Mouse (Mus musculus) hindbrain, embryonic 15.5 days (tissue): ENCODE data around the gene Scrn1. TPM values are rescaled to one million over a fixed set of nuclear protein-coding genes. Genes with fewer than 3 reads are reported as not detected.
A peak's percentile ranks its signal among the peaks of the same experiment; 100 is the strongest.

Experiments used
- ATAC-seq: fragments of 200-750 bp; cut with Nextera tagmentation; 2 replicates; pipeline ENCODE4 v1.8.0; 2017; ENCODE audit warnings: low read depth, moderate number of reproducible peaks, moderate TSS enrichment; ENCODE audit not compliant: low FRiP score
- H3K27ac ChIP-seq: fragments of 300-500 bp; sonication (generic); replicated peaks from 2 replicates; pipeline ENCODE4 v1.5.1; 2015; ENCODE audit warnings: mild to moderate bottlenecking, inconsistent platforms
- H3K27me3 ChIP-seq: fragments of 300-500 bp; sonication (generic); 2 replicates; pipeline ENCODE4 v1.6.1; 2015; ENCODE audit warnings: control low read depth, inconsistent platforms
- H3K36me3 ChIP-seq: fragments of 300-500 bp; sonication (generic); 2 replicates; pipeline ENCODE4 v1.6.1; 2015; ENCODE audit warnings: control low read depth, inconsistent platforms
- H3K4me1 ChIP-seq: fragments of 300-500 bp; sonication (generic); replicated peaks from 2 replicates; pipeline ENCODE4 v1.6.1; 2015; ENCODE audit warnings: control low read depth, inconsistent platforms
- H3K4me2 ChIP-seq: fragments of 300-500 bp; sonication (generic); 2 replicates; pipeline ENCODE4 v1.6.1; 2015; ENCODE audit warnings: moderate library complexity, mild to moderate bottlenecking, inconsistent platforms
- H3K4me3 ChIP-seq: fragments of 300-500 bp; sonication (generic); 2 replicates; pipeline ENCODE4 v1.5.1; 2015; ENCODE audit warnings: mild to moderate bottlenecking, inconsistent platforms
- H3K9ac ChIP-seq: fragments of 300-500 bp; sonication (generic); 2 replicates; pipeline ENCODE4 v1.6.1; 2015; ENCODE audit warnings: inconsistent platforms
- H3K9me3 ChIP-seq: fragments of 300-500 bp; sonication (generic); 2 replicates; pipeline ENCODE4 v1.6.1; 2016; ENCODE audit warnings: control low read depth, inconsistent platforms
- WGBS: fragments of 180-500 bp; shearing (Covaris S2); methylation state at CpG from one replicate; pipeline ENCODE4 v1.1.7; 2015; 5-methylcytosine and 5-hydroxymethylcytosine counted together
- polyA plus RNA-seq: library from polyadenylated mRNA; unstranded; fragments of >200 nt; fragmentation: Nextera tagmentation; extraction: Ambion mirVana; gene quantifications from 2 replicates; pipeline ENCODE4 v1.2.1, GENCODE M21; 2015

Gene Scrn1
- 100 and 106 TPM in 2 replicates for polyA plus RNA-seq

DNA sequence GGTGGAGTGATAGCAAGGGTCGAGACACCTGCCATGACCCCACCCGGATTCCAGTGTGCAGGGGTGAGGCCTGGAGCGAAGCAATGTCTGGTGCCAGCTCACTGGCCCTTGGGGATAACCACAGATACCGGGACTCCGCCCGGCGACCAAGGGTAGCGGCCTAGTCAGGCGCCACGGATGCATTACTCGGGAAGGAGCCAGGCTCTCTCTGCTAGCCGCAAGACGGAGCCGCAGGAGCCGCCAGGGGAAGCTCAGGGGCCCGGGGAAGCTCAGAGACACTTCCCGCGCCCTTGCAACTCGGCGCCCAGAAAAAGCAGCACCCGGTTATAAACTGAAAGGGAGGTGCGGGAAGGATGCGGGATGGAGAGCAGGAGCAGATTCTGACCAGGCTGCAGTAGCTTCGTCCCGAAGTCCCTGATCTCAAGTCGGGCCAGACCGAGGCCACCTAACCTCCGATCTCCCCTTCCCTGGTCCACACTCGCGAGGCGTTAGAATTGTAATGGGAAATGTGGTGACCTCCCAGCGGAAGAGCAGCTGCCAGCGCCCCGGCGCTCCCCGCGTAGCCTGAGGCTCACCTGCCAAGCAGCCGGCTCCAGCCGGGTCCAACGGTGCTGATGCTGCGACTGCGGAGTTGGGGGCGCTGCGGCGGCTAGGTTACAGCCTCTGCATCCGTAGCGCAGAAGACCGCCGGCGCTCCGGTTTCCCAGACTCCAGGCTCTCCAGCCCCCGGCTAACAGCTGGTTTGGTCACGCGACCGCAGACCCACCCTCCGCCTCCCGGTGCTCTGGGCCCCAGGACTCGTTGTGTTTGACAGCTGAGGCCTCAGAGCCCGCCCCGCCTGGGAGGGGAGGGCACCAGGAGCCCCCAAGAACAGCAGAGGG is at the start of gene Scrn1:
Gene Scrn1, minus strand, starts transcription at position 825 of the 881 bp plus-strand sequence.
- peak within 1 kb of the TSS; percentile 70 for H3K4me2 ChIP-seq
- no peaks in the 10 kb centered on the region for H3K27me3 ChIP-seq
- no peaks in the 10 kb centered on the region for H3K36me3 ChIP-seq
- ATAC-seq = peak; percentile 86
- H3K27ac ChIP-seq = peak within 1 kb of the TSS; percentile 92
- peak within 1 kb of the TSS; percentile 82 for H3K9ac ChIP-seq
- peak within 1 kb of the TSS; percentile 64 for H3K4me3 ChIP-seq
- peaks cover 56% of the 10 kb centered on the region for H3K4me1 ChIP-seq
- WGBS = under 1% methylated on average over 59 of the region's 60 CpGs
- H3K9me3 ChIP-seq = no peaks in the 10 kb centered on the region

DNA sequence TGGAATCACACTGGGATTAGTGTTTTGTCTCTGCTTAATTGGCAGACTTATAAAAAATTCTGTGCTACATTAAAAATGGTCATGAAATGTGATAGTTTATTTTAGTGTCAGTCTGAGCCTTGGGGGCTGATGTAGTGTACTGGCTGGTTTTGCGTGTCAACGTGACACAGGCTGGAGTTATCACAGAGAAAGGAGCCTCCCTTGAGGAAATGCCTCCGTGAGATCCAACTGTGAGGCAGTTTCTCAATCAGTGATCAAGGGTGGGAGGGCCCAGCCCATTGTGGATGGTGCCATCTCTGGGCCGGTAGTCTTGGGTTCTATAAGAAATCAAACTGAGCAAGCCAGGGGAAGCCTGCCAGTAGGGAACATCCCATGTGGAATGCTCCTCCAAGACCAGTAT is 40.0 kb upstream of the Scrn1 start:
- H3K27ac ChIP-seq = no peak overlapping the region
- no peaks in the 10 kb centered on the region for H3K27me3 ChIP-seq
- 48% methylated on average over 4 of the region's 4 CpGs for WGBS
- H3K9ac ChIP-seq = no peak overlapping the region
- H3K4me2 ChIP-seq = no peak overlapping the region
- no peaks in the 10 kb centered on the region for H3K4me1 ChIP-seq
- ATAC-seq = no peak
- peaks cover 3% of the 10 kb centered on the region; the same call in 1 of the 2 replicates for H3K36me3 ChIP-seq
- no peaks in the 10 kb centered on the region for H3K9me3 ChIP-seq
- no peak overlapping the region for H3K4me3 ChIP-seq

DNA sequence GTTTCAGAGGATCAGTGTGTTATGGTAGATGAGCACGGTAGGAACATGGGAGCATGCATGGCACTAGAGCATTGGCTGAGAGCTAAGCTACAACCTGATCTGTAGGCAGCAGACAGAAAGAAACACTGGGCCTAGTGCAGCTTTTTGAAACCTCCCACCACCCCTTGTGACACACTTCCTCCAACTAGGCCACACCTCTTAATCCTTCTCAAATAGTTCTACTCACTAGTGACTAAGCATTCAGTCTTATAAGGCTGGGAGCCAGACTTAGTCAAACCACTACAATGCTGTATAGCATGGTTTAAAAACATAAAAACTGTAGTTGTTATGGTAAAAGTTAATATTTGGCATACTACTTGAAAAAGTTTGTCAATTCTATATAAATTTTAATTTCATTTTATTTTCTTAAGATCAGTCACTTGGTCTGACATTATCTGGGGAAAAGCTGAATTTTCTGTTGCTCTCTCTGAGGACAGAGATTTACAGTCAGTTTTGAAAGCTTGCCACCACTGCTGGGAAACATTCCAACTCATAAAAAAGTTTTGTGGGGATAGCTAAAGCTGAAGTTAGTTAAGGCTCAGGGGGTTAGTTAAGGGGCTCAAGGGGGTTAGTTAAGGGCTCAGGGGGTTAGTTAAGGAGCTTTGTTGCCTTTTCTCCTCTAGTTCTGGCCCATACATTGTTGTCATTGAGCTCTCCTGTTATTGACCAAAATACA is 37.9 kb upstream of the Scrn1 start:
- H3K27ac ChIP-seq = no peak overlapping the region
- H3K9me3 ChIP-seq = no peaks in the 10 kb centered on the region
- WGBS = 91% methylated on average over 1 of the region's 1 CpGs
- no peak overlapping the region for H3K4me2 ChIP-seq
- H3K4me3 ChIP-seq = no peak overlapping the region
- H3K36me3 ChIP-seq = no peaks in the 10 kb centered on the region
- no peak for ATAC-seq
- no peak overlapping the region for H3K9ac ChIP-seq
- H3K27me3 ChIP-seq = no peaks in the 10 kb centered on the region
- no peaks in the 10 kb centered on the region for H3K4me1 ChIP-seq

DNA sequence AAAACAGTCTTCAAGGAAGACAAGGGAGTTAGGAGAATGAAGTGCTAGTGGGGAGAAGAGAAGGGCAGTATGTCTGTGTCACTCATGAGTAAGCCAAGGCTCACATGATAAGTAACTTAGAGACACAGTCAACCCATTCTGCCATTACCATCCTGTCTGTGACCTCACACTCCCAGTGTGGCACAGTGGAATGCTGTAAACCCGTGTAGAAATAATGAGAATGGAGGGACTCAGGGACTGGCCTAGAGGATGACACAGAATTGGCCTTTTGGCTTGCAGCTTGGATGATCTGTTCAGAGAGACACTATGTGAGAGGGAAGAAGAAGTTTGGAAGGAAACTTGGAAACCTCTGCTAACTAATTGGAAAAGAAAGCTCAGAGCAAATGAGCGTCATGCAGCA is 36.6 kb upstream of the Scrn1 start:
- 87% methylated on average over 2 of the region's 2 CpGs for WGBS
- no peak for ATAC-seq
- no peak overlapping the region for H3K4me3 ChIP-seq

DNA sequence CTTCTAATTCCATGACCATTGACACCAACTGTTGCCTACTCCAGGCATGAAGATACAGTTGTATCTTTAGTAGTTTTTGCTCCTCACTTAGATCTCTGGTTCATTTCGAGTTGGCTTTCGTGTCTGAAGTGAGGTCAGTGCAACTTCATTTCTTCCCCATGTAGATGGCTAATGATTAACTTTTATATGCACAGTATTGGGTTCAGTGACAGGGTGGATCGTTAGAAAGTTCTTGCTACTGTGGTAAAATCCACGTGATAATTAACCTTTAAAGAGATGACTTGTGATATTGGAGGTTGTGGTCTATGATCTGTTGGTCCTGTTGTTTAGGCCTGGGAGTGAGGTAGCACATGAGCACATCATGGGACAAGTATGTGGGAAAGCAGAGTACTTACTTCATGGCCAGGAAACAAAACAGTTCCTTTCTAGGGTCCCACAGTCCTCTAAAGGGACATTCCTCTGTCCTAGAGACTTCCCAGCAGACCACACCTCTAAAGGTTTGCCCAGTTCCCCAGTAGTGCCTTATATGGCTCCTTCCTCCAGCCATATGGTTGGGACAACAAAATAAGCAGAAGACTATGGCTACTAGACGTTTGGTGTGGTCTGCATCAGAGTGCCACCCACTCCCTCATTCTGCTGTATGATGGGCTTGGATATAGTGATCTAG is 34.5 kb upstream of the Scrn1 start:
- WGBS = 86% methylated on average over 5 of the region's 5 CpGs
- Histone ChIP-seq H3K4me1 (peaks cover 21% of the 10 kb centered on the region), H3K9me3 (no peaks in the 10 kb centered on the region), H3K4me2 (no peak overlapping the region), H3K27me3 (no peaks in the 10 kb centered on the region), H3K4me3 (no peak overlapping the region), H3K9ac (no peak overlapping the region), H3K36me3 (no peaks in the 10 kb centered on the region), H3K27ac (no peak overlapping the region)
- ATAC-seq = no peak

More for the DNA sequence above, 36.6 kb upstream of the Scrn1 start:
- Histone ChIP-seq H3K27ac (no peak overlapping the region), H3K4me1 (peaks cover under 1% of the 10 kb centered on the region; the same call in 1 of the 2 replicates), H3K9me3 (no peaks in the 10 kb centered on the region), H3K27me3 (no peaks in the 10 kb centered on the region), H3K9ac (no peak overlapping the region), H3K4me2 (no peak overlapping the region), H3K36me3 (no peaks in the 10 kb centered on the region)

DNA sequence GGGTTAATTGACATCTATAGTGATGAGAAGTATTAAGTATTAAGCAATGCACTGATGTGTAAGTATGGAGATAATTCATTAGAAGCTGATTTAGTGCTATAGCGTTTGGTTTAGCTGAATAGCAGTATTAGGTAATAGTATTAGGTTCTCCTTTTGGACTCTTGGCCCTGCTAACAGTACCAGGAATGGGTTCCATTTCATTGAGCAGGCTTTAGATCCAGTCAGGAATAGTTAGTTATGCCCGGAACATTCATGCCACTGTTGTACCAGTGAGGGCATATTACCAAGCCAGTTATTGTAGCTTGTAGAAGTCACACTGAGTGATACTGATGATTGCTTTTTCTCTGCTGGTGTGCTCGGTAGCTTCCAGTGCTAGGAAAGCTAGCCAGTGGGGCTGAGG is 31.4 kb upstream of the Scrn1 start:
- no peak overlapping the region for H3K4me2 ChIP-seq
- H3K9me3 ChIP-seq = no peaks in the 10 kb centered on the region
- H3K27ac ChIP-seq = no peak overlapping the region
- H3K4me3 ChIP-seq = no peak overlapping the region
- H3K4me1 ChIP-seq = peaks cover 36% of the 10 kb centered on the region
- no peak for ATAC-seq
- 88% methylated on average over 3 of the region's 3 CpGs for whole genome bisulfite sequencing
- H3K27me3 ChIP-seq = no peaks in the 10 kb centered on the region
- H3K36me3 ChIP-seq = no peaks in the 10 kb centered on the region
- no peak overlapping the region for H3K9ac ChIP-seq

DNA sequence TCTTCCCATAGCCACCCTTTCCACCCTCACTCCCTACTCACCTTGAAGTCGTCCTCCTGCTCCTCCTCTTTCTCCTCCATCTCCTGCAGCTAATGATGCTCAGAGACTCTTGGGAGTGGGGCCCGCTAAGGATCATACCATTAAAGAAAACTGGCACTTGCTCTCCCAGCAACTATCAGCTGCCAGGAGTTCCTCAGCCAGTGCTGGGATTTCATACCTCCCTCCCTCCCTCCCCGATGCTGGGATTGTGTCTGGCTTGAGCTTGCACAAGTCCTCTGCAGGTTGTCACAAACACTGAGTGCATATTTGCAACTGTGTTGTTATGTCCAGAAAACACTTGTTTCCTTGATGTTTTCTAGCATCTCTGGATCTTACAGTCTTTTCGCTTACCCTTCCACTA is 30.9 kb upstream of the Scrn1 start, which contains the start of gene Fkbp14:
Gene Fkbp14, minus strand, starts transcription at position 101 of the 400 bp plus-strand sequence.
- Histone ChIP-seq H3K27me3 (no peaks in the 10 kb centered on the region), H3K9me3 (no peaks in the 10 kb centered on the region), H3K4me3 (peak within 1 kb of the TSS; percentile 83), H3K4me1 (peaks cover 37% of the 10 kb centered on the region), H3K9ac (no peak within 1 kb of the TSS), H3K4me2 (peak within 1 kb of the TSS; percentile 70), H3K36me3 (no peaks in the 10 kb centered on the region), H3K27ac (no peak within 1 kb of the TSS)
- ATAC-seq = no peak
- 73% methylated on average over 4 of the region's 4 CpGs for WGBS

DNA sequence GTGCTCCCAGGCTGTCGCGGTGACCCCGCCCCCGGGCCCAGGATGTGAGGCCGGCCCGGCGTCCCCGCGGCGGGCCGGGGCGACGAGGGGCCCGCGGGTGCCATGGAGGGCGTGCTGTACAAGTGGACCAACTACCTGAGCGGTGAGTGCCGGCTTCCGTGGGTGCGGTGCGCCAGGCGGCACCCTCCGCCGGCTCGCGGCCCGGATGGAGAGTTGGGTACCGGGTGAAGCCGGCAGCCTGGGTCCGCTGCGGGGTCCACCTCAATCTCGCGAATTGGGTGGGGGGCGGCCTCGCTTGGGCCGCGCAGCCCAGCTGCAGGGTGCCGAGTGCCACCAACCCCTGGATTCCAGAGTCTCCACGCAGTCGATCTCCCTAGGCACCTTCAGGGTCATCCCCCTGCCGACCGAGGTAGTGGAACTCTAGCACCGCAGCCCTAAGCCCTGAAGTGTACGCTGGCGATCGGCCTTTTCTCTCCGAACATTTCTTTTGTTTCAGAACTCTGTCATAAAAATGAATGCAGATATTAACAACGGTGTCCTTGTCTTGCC is 29.1 kb upstream of the Scrn1 start:
- ATAC-seq = no peak; the same call in 1 of the 2 replicates
- Histone ChIP-seq H3K4me3 (peak overlapping the region; percentile 83), H3K27me3 (no peaks in the 10 kb centered on the region), H3K36me3 (no peaks in the 10 kb centered on the region), H3K4me2 (peak overlapping the region; percentile 70), H3K4me1 (peaks cover 43% of the 10 kb centered on the region), H3K9ac (peak overlapping the region; percentile 75), H3K9me3 (no peaks in the 10 kb centered on the region), H3K27ac (peak overlapping the region; percentile 78)
- 1% methylated on average over 48 of the region's 48 CpGs for WGBS

DNA sequence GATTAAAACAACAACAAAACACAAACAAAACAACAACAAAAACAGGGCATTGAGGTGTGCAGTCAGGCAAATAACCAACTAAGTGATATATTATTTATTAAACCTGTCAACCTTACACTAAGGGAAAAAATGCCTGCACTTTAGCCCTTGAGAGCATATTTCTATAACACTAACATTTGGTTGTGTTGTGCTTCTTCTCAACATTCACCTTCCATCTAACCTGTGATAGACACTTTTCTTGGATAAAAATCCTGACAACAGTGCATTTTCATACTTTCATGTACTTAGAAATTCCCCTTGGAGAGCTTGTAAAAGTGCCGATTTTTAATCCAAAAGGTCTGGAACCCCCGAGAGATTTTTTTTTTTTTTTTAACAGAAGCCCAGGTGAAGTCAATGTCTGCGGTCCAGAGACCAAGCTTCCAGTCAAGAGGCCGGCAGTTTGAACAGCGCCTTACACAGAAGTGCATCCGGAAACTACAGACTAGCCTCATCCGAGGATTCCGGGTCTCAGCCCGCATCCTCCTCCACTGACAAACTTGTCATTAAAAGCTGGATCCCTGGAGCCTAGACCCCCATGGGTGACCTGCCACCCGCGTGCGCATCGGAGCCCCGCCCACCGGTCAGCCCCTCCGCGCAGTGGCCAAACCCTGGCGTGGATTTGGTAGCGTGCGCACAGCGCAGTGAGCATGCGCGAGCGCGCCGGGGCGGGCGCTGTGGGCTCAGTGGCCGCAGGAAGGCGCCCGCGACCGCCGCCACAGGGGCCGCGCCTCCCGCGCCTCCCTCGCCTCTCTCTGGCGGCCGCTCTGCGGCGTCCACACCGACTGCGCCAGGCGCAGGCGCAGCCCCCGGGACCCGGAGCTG is 28.4 kb upstream of the Scrn1 start, which contains the start of gene Plekha8:
Gene Plekha8, plus strand, starts transcription at position 643 of the 861 bp plus-strand sequence.
- Histone ChIP-seq H3K27ac (peak within 1 kb of the TSS; percentile 78), H3K9ac (peak within 1 kb of the TSS; percentile 75), H3K4me2 (peak within 1 kb of the TSS; percentile 70), H3K36me3 (no peaks in the 10 kb centered on the region), H3K27me3 (no peaks in the 10 kb centered on the region), H3K4me1 (peaks cover 43% of the 10 kb centered on the region), H3K9me3 (no peaks in the 10 kb centered on the region), H3K4me3 (peak within 1 kb of the TSS; percentile 83)
- WGBS = under 1% methylated on average over 45 of the region's 49 CpGs
- ATAC-seq = peak; percentile 93

DNA sequence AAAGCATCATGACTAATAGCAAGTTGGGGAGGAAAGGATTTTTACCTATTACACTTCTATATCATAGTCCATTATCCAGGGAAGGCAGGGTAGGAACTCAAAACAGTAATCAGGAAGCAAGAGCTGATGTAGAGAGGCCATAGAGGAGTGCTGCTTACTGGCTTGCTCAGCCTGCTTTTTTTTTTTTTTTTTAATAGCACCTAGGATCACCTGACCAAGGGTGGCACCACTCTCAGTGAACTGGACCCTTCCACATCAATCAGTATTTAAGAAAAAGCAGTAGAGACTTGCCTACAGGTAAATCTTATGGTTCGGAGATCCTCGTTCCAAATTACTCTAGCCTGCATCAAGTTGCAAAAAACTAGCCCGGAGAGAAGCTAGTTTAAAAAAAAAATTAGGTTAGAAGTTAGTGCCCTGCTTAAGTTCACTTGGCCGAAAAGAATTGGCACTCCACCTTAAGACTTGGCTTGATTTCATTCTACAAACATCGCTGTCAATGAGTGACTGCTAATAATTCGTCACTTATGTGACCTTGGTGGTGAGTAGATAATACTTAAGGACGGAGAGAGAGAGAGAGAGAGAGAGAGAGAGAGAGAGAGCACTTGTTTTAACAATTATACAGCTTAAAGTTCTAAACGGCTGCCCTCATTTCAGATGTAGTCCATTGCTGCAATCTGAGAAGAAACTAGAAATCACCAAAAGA is 27.6 kb upstream of the Scrn1 start:
- ATAC-seq = no peak
- Histone ChIP-seq H3K9me3 (no peaks in the 10 kb centered on the region), H3K9ac (no peak overlapping the region), H3K4me3 (peak overlapping the region; percentile 83), H3K27me3 (no peaks in the 10 kb centered on the region), H3K27ac (peak overlapping the region; percentile 78; the same call in 1 of the 2 replicates), H3K36me3 (no peaks in the 10 kb centered on the region), H3K4me1 (peaks cover 43% of the 10 kb centered on the region), H3K4me2 (peak overlapping the region; percentile 70)
- 61% methylated on average over 8 of the region's 8 CpGs for WGBS
